Mouse (Mus musculus) ovary, postnatal 36 days (tissue): Measurements from ENCODE around the gene Lingo1.

Experiments
- DNase-seq: peaks from one replicate; pipeline ENCODE4 v3.0.0; 2022; ENCODE audit warnings: low spot score, mixed read lengths

The Lingo1 gene

DNA sequence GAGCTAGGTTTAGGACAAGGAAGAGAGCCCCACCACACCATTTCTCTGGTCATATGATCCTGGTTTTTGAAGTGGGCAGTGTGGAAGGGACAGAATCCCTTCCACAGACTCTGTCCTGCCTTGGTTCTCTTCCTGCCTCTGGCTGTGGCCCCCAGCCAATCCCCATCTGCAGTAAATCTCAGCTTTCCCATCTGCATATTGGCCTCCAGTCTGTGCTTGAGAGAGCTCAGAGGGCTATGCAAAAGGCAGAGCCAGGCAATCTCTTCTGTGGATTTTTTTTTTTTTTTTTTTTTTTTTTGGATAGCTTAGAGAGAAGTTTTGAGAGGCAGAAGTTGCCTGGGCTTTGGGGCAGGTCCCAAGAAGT, 190.8 kb downstream of the Lingo1 start:
- no peak for DNase-seq

DNA sequence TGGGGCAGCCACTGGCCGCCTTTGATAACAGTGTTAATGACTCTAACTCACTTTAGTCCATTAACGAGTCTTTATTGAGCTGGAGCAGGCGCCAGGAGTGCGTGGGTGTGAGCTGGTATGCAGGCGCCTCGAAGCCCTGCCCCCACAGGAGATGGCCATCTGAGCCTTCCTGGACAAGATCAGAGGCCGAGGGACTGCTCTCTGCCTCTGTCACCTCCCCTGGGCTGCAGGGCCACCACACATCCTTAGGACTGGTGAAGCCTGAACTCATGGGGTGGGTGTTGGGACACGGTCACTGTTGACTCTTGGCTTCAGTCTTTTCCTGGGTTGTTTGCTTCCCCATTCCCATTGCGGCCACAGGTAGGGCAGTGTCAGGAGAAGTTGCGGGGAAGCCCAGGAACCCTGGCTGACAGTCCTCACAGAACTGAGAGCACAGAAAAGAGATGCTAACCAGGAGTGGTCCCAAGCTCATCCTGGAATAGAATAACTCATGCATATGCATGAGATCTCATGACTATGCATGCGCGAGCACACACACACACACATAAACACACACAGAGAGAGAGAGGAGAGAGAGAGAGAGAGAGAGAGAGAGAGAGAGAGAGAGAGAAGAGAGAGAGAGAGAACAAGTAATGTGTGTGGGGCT, 191.3 kb downstream of the Lingo1 start:
- DNase-seq, result peak; percentile 32

DNA sequence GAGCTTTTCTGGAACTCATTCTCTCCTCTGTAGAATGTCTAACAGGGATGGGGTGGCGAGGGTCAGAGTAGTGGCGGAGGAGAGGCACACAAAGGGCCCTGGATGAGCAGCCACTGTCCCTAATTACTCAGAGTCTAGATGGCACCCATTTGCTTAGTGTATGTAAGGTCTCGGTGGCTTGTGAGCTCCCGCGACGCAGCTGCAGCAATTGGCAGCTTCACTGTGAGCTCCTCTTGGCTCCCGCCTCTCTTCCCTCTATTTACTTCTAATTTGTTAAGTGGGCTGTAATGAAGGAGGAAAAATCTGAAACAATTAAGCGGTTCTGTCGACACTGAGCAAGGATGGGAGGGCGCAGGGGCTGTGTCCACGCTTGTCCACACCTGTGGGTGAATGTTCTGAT, 195.6 kb downstream of the Lingo1 start:
- no peak for DNase-seq

DNA sequence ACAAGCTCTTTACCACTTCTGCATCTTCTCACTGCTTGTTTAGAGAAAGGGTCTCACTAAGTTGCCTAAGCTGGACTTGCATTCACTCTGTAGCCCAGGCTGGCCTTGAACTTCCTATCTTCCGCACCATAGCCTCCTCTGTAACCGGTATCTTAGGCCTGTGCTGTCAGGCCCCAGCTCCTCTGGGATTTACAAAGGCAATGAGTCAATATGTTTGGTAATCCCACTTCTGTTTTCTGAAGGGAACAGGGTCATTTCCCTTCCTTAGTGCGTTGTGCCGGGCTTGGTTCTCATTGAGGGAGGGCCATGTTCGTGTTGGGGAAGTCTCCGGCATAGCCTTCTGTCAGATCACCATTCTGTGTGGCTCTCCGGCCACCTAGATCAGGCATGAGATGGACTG, 203.6 kb downstream of the Lingo1 start:
- DNase-seq, result no peak

DNA sequence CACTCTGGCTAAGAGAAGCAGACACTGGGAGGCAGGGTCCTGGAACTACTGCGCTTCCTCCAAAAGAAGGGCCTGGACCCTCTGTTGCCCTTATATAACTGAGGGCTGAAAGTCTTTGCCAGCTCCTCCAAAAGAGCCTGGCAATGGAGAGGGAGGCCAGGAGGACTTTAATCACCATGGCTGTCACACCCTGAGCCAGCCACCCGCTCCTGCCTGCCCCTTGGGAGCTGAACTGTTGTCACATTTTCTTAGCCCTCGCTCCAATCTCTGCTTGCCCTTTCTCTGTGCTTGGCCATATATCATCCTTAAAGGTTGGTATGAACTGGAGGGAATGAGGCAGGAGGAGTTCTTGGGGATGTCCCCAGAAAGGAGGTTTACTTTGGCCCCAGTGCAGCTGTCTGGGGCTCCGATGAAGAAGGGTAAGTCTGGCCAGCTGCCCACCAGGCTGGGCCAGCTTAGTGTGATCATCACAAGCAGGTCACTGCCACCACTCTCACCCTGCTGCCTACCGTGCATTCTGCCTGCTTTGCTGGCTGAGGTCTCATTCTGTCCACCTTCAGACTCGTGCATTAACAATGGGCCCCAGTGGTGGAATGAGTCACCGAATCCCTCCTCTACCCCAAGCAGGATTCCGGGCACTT, 204.9 kb downstream of the Lingo1 start:
- no peak for DNase-seq

DNA sequence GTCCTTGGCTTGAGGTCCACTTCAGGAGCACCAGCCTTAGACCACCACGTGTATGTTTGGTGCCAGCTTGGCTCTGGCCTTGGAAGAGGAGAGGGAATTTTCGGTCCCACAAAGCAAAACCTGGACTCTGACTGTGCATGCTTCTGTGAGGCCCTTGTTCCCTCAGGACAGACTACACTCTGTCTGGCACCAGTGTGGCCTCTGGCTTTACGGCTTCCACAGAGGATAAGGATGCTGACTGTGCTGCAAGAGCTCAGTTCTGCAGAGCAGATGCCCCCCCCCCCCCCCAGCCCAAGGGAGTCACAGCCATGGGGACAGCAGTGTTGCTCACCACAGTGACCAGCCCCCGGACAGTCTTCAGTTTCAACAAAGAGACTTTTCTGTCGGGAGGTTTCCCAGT, 206.5 kb downstream of the Lingo1 start:
- DNase-seq, result no peak

DNA sequence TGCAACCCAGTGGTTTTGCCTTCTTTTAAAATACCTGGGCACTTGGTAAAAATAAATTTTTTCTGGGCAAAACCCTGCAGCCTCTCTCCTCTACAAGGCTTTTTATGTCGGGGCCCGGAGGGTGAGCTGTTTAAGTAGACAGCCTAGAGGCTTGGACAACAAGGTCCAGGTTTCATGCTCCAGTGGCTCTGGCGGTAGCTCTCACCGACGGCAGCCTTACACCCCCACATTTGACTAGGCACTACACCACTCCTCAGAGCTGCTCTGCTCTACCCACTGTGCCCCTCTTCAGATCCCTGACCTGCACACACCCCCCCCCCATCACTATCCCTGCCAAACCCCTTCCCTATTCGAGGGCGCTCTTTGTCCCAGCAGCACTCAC, 212.2 kb downstream of the Lingo1 start:
- no peak for DNase-seq

DNA sequence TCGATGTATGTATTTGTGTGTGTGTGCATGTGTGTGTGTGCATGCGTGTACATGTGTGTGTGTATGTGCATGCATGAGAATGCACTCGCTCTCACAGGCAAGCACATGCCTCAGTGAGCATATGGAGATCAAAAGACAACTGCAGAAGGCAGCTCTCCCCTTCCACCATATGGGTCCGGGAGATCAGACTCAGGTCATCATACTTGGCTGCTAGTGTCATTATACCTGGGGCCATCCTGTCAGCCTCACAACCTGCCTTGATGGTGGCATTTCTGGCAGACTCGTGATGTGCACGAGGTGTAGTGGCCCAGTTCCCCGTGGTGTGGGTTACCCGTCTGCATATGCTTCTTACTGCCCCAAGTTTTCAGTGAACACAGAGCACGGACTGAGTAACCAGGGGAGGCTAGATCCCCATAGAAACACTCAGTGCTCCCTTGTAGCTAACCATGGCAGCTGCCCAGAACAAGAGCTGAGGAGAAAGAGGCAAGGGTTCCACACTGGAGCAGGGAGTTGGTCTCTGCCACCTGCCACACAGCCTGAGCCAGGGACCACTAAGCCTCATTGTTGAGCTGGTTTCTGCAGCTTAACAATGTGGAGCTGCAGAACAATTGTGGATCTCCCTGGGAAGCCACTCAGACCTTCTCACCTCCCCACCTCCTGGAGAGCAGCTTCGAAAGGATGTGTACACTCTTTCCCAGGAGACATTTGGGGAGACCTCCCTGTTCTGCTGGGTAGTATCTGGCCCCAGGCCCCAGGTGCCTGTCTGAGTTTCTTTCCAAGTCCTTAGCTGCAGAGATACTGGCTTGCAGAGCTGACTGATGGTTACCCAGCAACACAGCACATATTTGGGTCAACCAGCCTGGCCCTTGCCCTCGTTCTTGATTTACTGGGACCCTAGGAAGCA, 212.9 kb downstream of the Lingo1 start:
- no peak for DNase-seq

DNA sequence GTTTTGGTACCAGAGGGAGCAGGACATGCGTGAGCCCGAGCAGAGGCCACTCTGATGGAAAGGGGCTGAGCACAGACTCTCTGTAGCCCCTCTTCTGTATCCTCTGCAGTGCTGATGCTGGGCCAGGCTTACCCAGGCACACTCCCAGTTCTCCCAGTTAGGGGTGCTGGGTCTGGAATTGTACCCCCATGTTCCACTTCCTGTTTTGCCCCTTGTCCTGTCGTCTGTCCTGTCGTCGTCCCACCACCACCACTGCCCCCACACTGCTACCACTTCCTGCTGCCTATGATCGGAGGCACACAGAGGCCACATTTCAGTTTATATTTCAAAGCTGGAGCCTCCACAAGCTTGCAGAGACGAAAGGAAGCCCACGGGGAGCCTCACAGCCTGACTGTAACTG, 213.6 kb downstream of the Lingo1 start:
- DNase-seq, result no peak

DNA sequence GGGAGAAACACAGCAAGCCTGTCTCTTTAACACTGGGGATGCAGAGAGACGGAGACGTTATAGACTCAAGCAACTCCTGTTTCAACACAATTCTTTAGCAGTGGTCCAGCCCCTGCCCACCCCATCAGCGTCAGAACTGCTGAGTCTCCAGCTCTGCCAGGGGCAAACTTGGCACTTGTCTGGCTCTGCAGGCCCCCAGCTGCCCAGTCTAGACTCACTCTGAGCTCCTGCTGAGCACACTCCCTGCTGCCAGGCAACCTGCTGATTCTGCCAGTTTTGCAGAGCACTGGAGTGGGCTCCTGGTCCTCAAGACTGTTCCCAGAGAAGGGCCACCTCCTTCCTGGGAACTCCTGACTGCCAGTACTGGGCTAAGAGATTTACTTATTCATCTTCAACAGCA, 214.6 kb downstream of the Lingo1 start:
- DNase-seq, result no peak

DNA sequence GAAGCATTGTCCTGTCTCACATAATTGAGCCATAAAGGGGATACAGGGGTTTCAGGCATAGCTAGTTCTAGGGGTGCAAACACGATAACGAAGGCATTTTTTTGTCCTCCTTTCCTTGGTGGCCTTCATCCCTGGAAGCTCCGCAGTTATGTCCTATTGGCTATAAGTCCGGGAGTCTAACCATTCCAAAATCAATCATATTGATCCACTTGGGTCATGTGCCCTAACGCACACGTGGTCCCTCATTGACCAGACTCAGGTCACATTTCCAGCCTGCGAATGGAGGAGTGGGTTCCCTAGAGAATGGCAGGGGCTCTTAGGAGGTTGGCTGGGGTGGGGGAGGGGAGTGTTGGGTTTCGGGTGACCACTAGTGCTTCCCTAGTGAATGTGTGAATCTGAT, 215.3 kb downstream of the Lingo1 start:
- DNase-seq, result no peak

DNA sequence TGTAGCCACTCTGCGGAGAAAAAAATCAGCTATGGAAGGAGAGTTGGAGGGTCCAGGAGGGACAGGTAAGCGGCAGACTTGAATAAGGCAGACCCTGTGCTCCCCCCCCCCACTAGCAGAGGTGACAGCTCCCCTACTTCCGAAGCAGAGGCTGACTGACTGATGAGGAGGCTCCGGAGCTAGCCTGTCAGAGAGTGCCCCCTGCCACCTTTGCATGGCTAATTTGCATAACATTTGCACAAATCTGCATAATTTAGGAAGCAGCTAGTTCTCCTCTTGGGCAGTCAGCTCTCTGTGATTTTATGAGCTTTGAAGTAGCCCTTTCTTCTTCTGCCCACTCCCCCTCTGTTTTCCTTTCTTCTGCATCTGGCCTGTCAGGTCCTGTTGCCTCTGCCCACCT, 216.2 kb downstream of the Lingo1 start:
- DNase-seq, result no peak

DNA sequence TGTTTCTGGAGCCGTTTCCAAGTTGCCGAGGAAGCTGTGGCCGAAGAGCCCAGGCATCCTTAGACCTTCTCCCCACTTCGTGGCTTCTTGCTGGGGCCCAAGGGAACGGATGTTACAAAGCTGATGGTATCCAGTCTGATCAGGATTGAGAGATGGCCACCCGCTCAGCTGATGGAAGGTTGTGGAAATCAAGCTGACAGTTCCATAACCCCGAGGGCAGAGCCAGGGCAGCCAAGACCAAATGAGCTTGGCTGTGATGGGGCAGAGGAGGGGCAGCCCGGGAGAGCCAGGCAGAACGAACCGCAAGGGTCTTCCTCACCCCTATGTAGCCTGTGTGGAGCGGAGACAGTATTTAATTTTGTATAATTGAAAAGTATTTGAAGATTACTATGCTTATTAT, 218.9 kb downstream of the Lingo1 start:
- DNase-seq, result no peak

DNA sequence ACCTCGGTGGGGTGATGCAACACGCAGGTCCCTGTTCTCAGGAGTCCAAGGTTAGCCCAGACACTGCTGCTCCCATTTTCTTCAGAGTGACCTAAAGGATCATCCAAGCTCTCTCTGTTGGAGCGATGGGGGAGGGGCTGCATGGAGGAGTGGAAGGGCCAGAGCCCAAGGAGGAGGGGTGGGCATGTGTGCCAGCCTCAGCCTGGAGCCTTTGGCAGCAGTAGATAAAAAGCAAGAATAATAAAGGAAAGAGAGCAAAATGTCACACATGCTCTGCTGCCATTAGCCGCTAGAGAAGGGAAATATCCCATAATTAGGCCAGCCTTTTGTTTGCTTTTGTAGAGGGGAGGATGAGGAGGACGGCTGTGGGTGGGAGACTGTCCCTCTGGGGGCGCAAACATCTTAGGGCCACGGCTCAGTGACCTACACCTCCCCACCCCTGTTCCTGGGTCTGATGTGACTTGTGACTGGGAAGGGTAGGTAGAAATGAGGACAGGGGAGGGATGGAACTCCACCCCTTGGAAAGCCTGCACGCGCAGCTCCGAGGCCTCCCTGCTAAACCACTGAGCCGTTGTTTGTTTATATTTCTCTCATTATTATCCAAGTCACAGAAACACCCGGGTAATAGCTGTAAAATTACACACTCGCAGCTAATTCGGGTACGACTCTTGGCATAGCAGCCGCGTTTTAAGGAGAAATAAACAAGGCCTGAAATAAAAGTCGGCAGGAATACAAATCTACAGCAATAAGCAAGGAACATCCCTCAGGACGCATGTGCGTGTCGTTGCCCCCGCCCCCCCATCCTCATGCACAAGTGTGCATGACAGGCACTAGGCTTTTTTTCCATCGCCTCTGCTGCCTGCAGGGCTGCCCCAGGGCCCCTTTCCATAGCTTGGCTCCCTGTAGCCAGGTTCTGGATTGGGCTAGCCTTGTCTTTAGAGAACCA, 223.5 kb downstream of the Lingo1 start:
- no peak for DNase-seq
